Mouse (Mus musculus) layer of hippocampus, adult 2 months (tissue): ENCODE data around the gene Fam228a. TPM values are rescaled to one million over a fixed set of nuclear protein-coding genes. Genes with fewer than 3 reads are reported as not detected.
"Not testable (repeated sequence)": the region's sequence is repeated elsewhere in the genome, so short reads cannot be mapped to it uniquely, and the experiment has no call there.

Experiments
- DNase-seq, 2 experiments: peaks; one replicate each; pipeline ENCODE4 v3.0.0; 2022; ENCODE audit warnings: low spot score in 2 of 2
- H3K27ac ChIP-seq: fragments of 200-600 bp; 2 replicates; pipeline ENCODE4 v1.8.1; 2022
- H3K4me3 ChIP-seq: fragments of 200-600 bp; 2 replicates; pipeline ENCODE4 v1.8.1; 2022; ENCODE audit warnings: mild to moderate bottlenecking
- CTCF ChIP-seq: fragments of 200-600 bp; conservative IDR thresholded peaks from 2 replicates; pipeline ENCODE4 v1.8.1; 2022; ENCODE audit warnings: antibody characterized with exemption, mild to moderate bottlenecking, moderate library complexity
- total RNA-seq, 2 experiments: library from RNA; stranded (reverse); gene quantifications; 2 replicates each; pipeline ENCODE4 v1.2.3; 2021

Gene Fam228a
- total RNA-seq, 2 experiments from 2014 or later = 2.4 to 4.9 TPM

GRCm38 (mm10) chr12:4708296-4708695 is 29.9 kb downstream of the Fam228a start:
- no peak for TF ChIP-seq CTCF
- DNase-seq = no peak
- no peak overlapping the region for H3K27ac ChIP-seq
- no peak overlapping the region for H3K4me3 ChIP-seq

GRCm38 (mm10) chr12:4707488-4708017 is 30.7 kb downstream of the Fam228a start:
- no peak overlapping the region for H3K27ac ChIP-seq
- TF ChIP-seq CTCF = no peak
- no peak overlapping the region for H3K4me3 ChIP-seq
- DNase-seq = no peak

GRCm38 (mm10) chr12:4706901-4707300 is 31.3 kb downstream of the Fam228a start:
- Histone ChIP-seq H3K4me3 (no peak overlapping the region), H3K27ac (no peak overlapping the region)
- DNase-seq = no peak
- TF ChIP-seq CTCF = no peak

GRCm38 (mm10) chr12:4706175-4706574 is 32.1 kb downstream of the Fam228a start:
- H3K4me3 ChIP-seq = no peak overlapping the region
- TF ChIP-seq CTCF = no peak
- no peak for DNase-seq

GRCm38 (mm10) chr12:4705626-4706025 is 32.6 kb downstream of the Fam228a start:
- not testable (repeated sequence) for DNase-seq, H3K27ac ChIP-seq, H3K4me3 ChIP-seq

More at GRCm38 (mm10) chr12:4706175-4706574, 32.1 kb downstream of the Fam228a start:
- H3K27ac ChIP-seq = no peak overlapping the region

- Histone ChIP-seq H3K4me3 (no peak overlapping the region), H3K27ac (no peak overlapping the region)
- TF ChIP-seq CTCF = no peak
- DNase-seq = no peak
These were observed 43.7 kb downstream of the Fam228a start for GRCm38 (mm10) chr12:4694534-4694933.

GRCm38 (mm10) chr12:4691193-4691592 is 47.0 kb downstream of the Fam228a start:
- H3K27ac ChIP-seq = peak overlapping the region; percentile 67
- no peak for TF ChIP-seq CTCF
- DNase-seq = no peak
- no peak overlapping the region for H3K4me3 ChIP-seq

- Histone ChIP-seq H3K27ac (no peak overlapping the region), H3K4me3 (no peak overlapping the region)
- DNase-seq = no peak
- TF ChIP-seq CTCF = no peak
These were observed 48.9 kb downstream of the Fam228a start for GRCm38 (mm10) chr12:4689341-4689740.

GRCm38 (mm10) chr12:4688386-4688785 is 49.8 kb downstream of the Fam228a start:
- no peak for DNase-seq
- no peak for TF ChIP-seq CTCF
- Histone ChIP-seq H3K27ac (peak overlapping the region; percentile 73; the same call in 1 of the 2 replicates), H3K4me3 (no peak overlapping the region)

GRCm38 (mm10) chr12:4685441-4685840 is 52.8 kb downstream of the Fam228a start:
- peak overlapping the region; percentile 73 for H3K27ac ChIP-seq
- no peak for TF ChIP-seq CTCF
- H3K4me3 ChIP-seq = no peak overlapping the region
- no peak for DNase-seq

- no peak for TF ChIP-seq CTCF
- no peak overlapping the region for H3K4me3 ChIP-seq
- DNase-seq = peak; percentile 58 to 82
- peak overlapping the region; percentile 81 for H3K27ac ChIP-seq
These were observed 58.3 kb downstream of the Fam228a start for GRCm38 (mm10) chr12:4679971-4680370.

GRCm38 (mm10) chr12:4676336-4676735 is 61.9 kb downstream of the Fam228a start:
- no peak overlapping the region for H3K4me3 ChIP-seq
- no peak for TF ChIP-seq CTCF
- peak overlapping the region; percentile 81 for H3K27ac ChIP-seq
- DNase-seq = peak in 1 of 2 experiments; percentile 42

GRCm38 (mm10) chr12:4665675-4666037 is 72.6 kb downstream of the Fam228a start:
- Histone ChIP-seq H3K4me3 (no peak overlapping the region), H3K27ac (peak overlapping the region; percentile 93)
- no peak for TF ChIP-seq CTCF
- no peak for DNase-seq

GRCm38 (mm10) chr12:4664929-4665674 is 73.1 kb downstream of the Fam228a start:
- peak overlapping the region; percentile 93 for H3K27ac ChIP-seq
- DNase-seq = no peak

More at GRCm38 (mm10) chr12:4664929-4665674, 73.1 kb downstream of the Fam228a start:
- no peak for TF ChIP-seq CTCF
- H3K4me3 ChIP-seq = no peak overlapping the region

Other genes starting within 250 kb of the Fam228a start
- gene Itsn2, start 145.8 kb downstream of the Fam228a start, total RNA-seq = 100 to 1,000 TPM in 1 of 2 experiments, 10 to 100 TPM in 1; 88.6 to 101 TPM
- gene Gm3625, start 145.5 kb downstream of the Fam228a start, total RNA-seq = not detected
- gene Pfn4, start 30.6 kb upstream of the Fam228a start, total RNA-seq = 10 to 100 TPM; 11.7 to 14.1 TPM
- gene Fam228b, start 30.8 kb upstream of the Fam228a start, total RNA-seq = 10 to 100 TPM; 22.2 to 27.6 TPM
- gene Sf3b6, start 79.1 kb upstream of the Fam228a start, total RNA-seq = 10 to 100 TPM; 89.4 to 91.4 TPM
- 10 to 100 TPM; 48.8 to 56.0 TPM for gene Fkbp1b, start 103.2 kb upstream of the Fam228a start, total RNA-seq
- 10 to 100 TPM; 12.7 to 14.3 TPM for gene Wdcp, start 104.9 kb upstream of the Fam228a start, total RNA-seq
- gene Mfsd2b, start 135.9 kb upstream of the Fam228a start, total RNA-seq = under 1 TPM; 0.59 to 1.00 TPM
- 10 to 100 TPM; 43.9 to 46.0 TPM for gene Ubxn2a, start 169.3 kb upstream of the Fam228a start, total RNA-seq
- gene Atad2b, start 178.9 kb upstream of the Fam228a start, total RNA-seq = 10 to 100 TPM; 33.6 to 38.4 TPM